Mouse (Mus musculus) testis, adult 2 months (tissue): ENCODE measurements around the gene Fpr2.

ENCODE experiments used
- CTCF ChIP-seq: fragments of 200-500 bp; IDR thresholded peaks from 2 replicates; pipeline ENCODE4 v1.5.1; 2012; ENCODE audit warnings: low read depth, mild to moderate bottlenecking, inconsistent platforms, low read length, moderate library complexity; ENCODE audit not compliant: control insufficient read depth, insufficient read depth, insufficient replicate concordance
- POLR2A ChIP-seq: fragments of 200-500 bp; IDR thresholded peaks from 2 replicates; pipeline ENCODE4 v1.6.1; 2012; ENCODE audit warnings: low read depth, mild to moderate bottlenecking, inconsistent platforms, low read length, moderate library complexity; ENCODE audit not compliant: control insufficient read depth

DNA sequence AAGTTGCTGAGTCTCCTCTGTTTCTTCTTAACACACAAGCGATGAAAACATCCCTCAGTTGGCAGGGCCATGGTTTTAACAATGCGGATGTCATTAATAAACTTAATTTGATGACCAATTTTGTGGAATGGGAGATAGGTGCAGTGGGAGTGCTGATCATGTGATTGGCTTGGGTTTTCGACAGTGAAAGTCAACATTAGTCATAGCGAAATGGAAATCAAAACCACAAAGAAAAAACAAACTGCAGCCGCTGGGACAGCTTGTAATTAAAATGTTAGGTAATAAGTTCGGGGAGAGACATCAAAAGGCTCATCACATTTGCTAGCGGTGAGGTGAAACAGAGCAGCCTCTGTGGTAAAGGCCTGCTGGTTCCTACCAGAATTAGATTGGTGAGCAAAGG, 46.8 kb upstream of the Fpr2 start:
- TF ChIP-seq CTCF (no peak), POLR2A (no peak)
